Mouse (Mus musculus): ENCODE data around the gene Ubtfl1.

- TF ChIP-seq POLR2A (IDR thresholded peaks at IDR 0.05; ENCODE audit: extremely low read depth, insufficient read depth, low read length) (no peak), CTCF (IDR thresholded peaks at IDR 0.05; ENCODE audit: low read depth, low read length) (no peak)
Measured at GRCm38 (mm10) chr9:18430354-18430753, 26.1 kb downstream of the Ubtfl1 start, which contains the start of gene Mbd3l2.
